Mouse (Mus musculus) CH12.LX (cell line): Measurements from ENCODE around the gene Arhgap42. TPM values are rescaled to one million over a fixed set of nuclear protein-coding genes. Genes with fewer than 3 reads are reported as not detected.

Source experiments
- DNase-seq: peaks from one replicate; pipeline ENCODE4 v3.0.0-alpha.2; 2013; ENCODE audit errors: extremely low read depth
- H3K27ac ChIP-seq: 2 replicates; pipeline ENCODE4 v1.5.1; 2012; ENCODE audit warnings: low read depth, mild to moderate bottlenecking, control low read depth, moderate library complexity; ENCODE audit not compliant: insufficient read depth
- H3K27me3 ChIP-seq: replicated peaks from 2 replicates; pipeline ENCODE3; 2012; ENCODE audit warnings: inconsistent platforms
- H3K36me3 ChIP-seq, 2 experiments: replicated peaks in 1 of 2; 2 replicates each; pipeline versions ENCODE3 to v1.6.1; 2012; ENCODE audit warnings: inconsistent platforms in 1 of 2, low read length in 1 of 2, mild to moderate bottlenecking in 1 of 2, mixed read lengths in 1 of 2, moderate library complexity in 1 of 2; ENCODE audit not compliant: control insufficient read depth in 1 of 2, insufficient read depth in 1 of 2
- H3K4me1 ChIP-seq, 2 experiments: 2 replicates each; pipeline ENCODE4 v1.6.1; 2012; ENCODE audit warnings: inconsistent platforms in 1 of 2, moderate library complexity in 1 of 2; ENCODE audit not compliant: insufficient read depth in 2 of 2, control insufficient read depth in 1 of 2
- H3K4me2 ChIP-seq: 2 replicates; pipeline ENCODE4 v1.6.1; 2012; ENCODE audit warnings: low read depth, mild to moderate bottlenecking, control low read depth; ENCODE audit not compliant: poor library complexity, insufficient read depth, severe bottlenecking
- H3K4me3 ChIP-seq, 3 experiments: fragments of 150-350 bp in 1 of 3; sonication (generic) in 1 of 3; replicated peaks in 1 of 3; 2 replicates each; pipeline versions ENCODE3 to v1.5.1; 2011 to 2012; ENCODE audit warnings: low read depth in 2 of 3, low read length in 2 of 3, mild to moderate bottlenecking in 2 of 3, moderate library complexity in 2 of 3, control low read depth in 1 of 3, improper control_type of control experiment in 1 of 3, inconsistent platforms in 1 of 3, mixed read lengths in 1 of 3; ENCODE audit not compliant: poor library complexity in 1 of 3
- H3K79me2 ChIP-seq: replicated peaks from 2 replicates; pipeline ENCODE4 v1.6.1; 2012; ENCODE audit warnings: mild to moderate bottlenecking, moderate library complexity; ENCODE audit not compliant: control insufficient read depth, poor library complexity, insufficient read depth, severe bottlenecking; ENCODE audit errors: extremely low read depth
- H3K9ac ChIP-seq: 2 replicates; pipeline ENCODE4 v1.6.1; 2012; ENCODE audit warnings: low read depth, mild to moderate bottlenecking, control low read depth, moderate library complexity; ENCODE audit not compliant: insufficient read depth
- H3K9me3 ChIP-seq: replicated peaks from 2 replicates; pipeline ENCODE3; 2012; ENCODE audit warnings: low read length, inconsistent platforms, mixed read lengths
- BHLHE40 ChIP-seq: IDR thresholded peaks from 2 replicates; pipeline ENCODE4 v1.6.1; 2011; ENCODE audit warnings: mild to moderate bottlenecking, low read depth, low read length, improper control_type of control experiment
- CHD1 ChIP-seq: IDR thresholded peaks from 2 replicates; pipeline ENCODE4 v1.6.1; 2012; ENCODE audit warnings: low read depth, low read length, improper control_type of control experiment, inconsistent platforms
- EP300 ChIP-seq: IDR thresholded peaks from 2 replicates; pipeline ENCODE4 v1.6.1; 2011; ENCODE audit warnings: low read length, improper control_type of control experiment
- ETS1 ChIP-seq: conservative IDR thresholded peaks from 2 replicates; pipeline ENCODE4 v1.6.1; 2012; ENCODE audit warnings: low read depth, mild to moderate bottlenecking, inconsistent platforms, low read length, improper control_type of control experiment, moderate library complexity
- IRF4 ChIP-seq: IDR thresholded peaks from 2 replicates; pipeline ENCODE4 v1.6.1; 2014; ENCODE audit warnings: low read depth, mild to moderate bottlenecking, inconsistent platforms, low read length, improper control_type of control experiment
- JUN ChIP-seq: IDR thresholded peaks from 2 replicates; pipeline ENCODE4 v1.6.1; 2011; ENCODE audit warnings: low read depth, mild to moderate bottlenecking, low read length, improper control_type of control experiment, moderate library complexity; ENCODE audit not compliant: insufficient read depth
- JUND ChIP-seq: conservative IDR thresholded peaks from 2 replicates; pipeline ENCODE4 v1.6.1; 2011; ENCODE audit warnings: low read depth, low read length, improper control_type of control experiment
- MAFK ChIP-seq: IDR thresholded peaks from 2 replicates; pipeline ENCODE4 v1.6.1; 2011; ENCODE audit warnings: low read length, improper control_type of control experiment; ENCODE audit not compliant: insufficient replicate concordance
- MAZ ChIP-seq: IDR thresholded peaks from 2 replicates; pipeline ENCODE4 v1.6.1; 2012; ENCODE audit warnings: low read depth, mild to moderate bottlenecking, inconsistent platforms, low read length, improper control_type of control experiment, moderate library complexity
- MEF2A ChIP-seq: IDR thresholded peaks from 2 replicates; pipeline ENCODE4 v1.6.1; 2014; ENCODE audit warnings: low read depth, mild to moderate bottlenecking, inconsistent platforms, low read length, improper control_type of control experiment, borderline replicate concordance
- MYC ChIP-seq: IDR thresholded peaks from 2 replicates; pipeline ENCODE4 v1.6.1; 2011; ENCODE audit warnings: low read depth, mild to moderate bottlenecking, improper control_type of control experiment, low read length
- NELFE ChIP-seq: IDR thresholded peaks from 2 replicates; pipeline ENCODE4 v1.6.1; 2011; ENCODE audit warnings: low read depth, low read length, improper control_type of control experiment
- NRF1 ChIP-seq: IDR thresholded peaks from 2 replicates; pipeline ENCODE4 v1.6.1; 2014; ENCODE audit warnings: low read depth, mild to moderate bottlenecking, inconsistent platforms, low read length, improper control_type of control experiment, moderate library complexity
- PAX5 ChIP-seq: IDR thresholded peaks from 2 replicates; pipeline ENCODE4 v1.6.1; 2012; ENCODE audit warnings: low read length, inconsistent platforms, mixed read lengths
- POLR2AphosphoS2 ChIP-seq: IDR thresholded peaks from 2 replicates; pipeline ENCODE4 v1.6.1; 2011; ENCODE audit warnings: low read depth, low read length, improper control_type of control experiment
- RAD21 ChIP-seq: IDR thresholded peaks from 2 replicates; pipeline ENCODE4 v1.6.1; 2011; ENCODE audit warnings: low read depth, mild to moderate bottlenecking, low read length, improper control_type of control experiment, moderate library complexity
- RCOR1 ChIP-seq: conservative IDR thresholded peaks from 2 replicates; pipeline ENCODE4 v1.6.1; 2012; ENCODE audit warnings: low read depth, mild to moderate bottlenecking, inconsistent platforms, low read length, improper control_type of control experiment
- SIN3A ChIP-seq: IDR thresholded peaks from 2 replicates; pipeline ENCODE4 v1.6.1; 2012; ENCODE audit warnings: low read length, improper control_type of control experiment, inconsistent platforms
- SMC3 ChIP-seq: IDR thresholded peaks from 2 replicates; pipeline ENCODE4 v1.6.1; 2011; ENCODE audit warnings: low read depth, low read length, improper control_type of control experiment
- TBP ChIP-seq: conservative IDR thresholded peaks from 2 replicates; pipeline ENCODE4 v1.6.1; 2011; ENCODE audit warnings: low read depth, low read length, improper control_type of control experiment
- UBTF ChIP-seq: IDR thresholded peaks from 2 replicates; pipeline ENCODE4 v1.6.1; 2012; ENCODE audit warnings: low read depth, mild to moderate bottlenecking, inconsistent platforms, low read length, improper control_type of control experiment, moderate library complexity
- ZC3H11A ChIP-seq: IDR thresholded peaks from 2 replicates; pipeline ENCODE4 v1.6.1; 2012; ENCODE audit warnings: low read depth, mild to moderate bottlenecking, inconsistent platforms, low read length, improper control_type of control experiment
- ZNF384 ChIP-seq: IDR thresholded peaks from 2 replicates; pipeline ENCODE4 v1.6.1; 2012; ENCODE audit warnings: low read depth, low read length, improper control_type of control experiment, inconsistent platforms
- dilution Hi-C: fragments of 300-500 bp; cut with MboI; formaldehyde crosslinking; loops from 2 replicates; pipeline ENCODE4 v1.14.3; 2020; ENCODE audit warnings: low sequenced_read_pairs; ENCODE audit not compliant: extremely low pct_unique_long_range_greater_than_20kb, extremely low pct_ligation_motif_present
- in situ Hi-C: fragments of 300-500 bp; cut with MboI; formaldehyde crosslinking; loops from 3 replicates; pipeline ENCODE4 v1.14.3; 2019; ENCODE audit warnings: low sequenced_read_pairs, low pct_ligation_motif_present, low pct_unique_long_range_greater_than_20kb, mixed read lengths
- polyA plus RNA-seq: library from polyadenylated mRNA; unstranded; fragments of >175 nt; gene quantifications from 2 replicates; pipeline ENCODE4 v1.2.1, GENCODE M21; 2012; ENCODE audit warnings: low read depth; ENCODE audit not compliant: insufficient read length
- total RNA-seq, 2 experiments: library from RNA; depleted of rRNA; stranded (reverse); fragments of 300-350 nt in 1 of 2; fragments of >200 nt in 1 of 2; gene quantifications; 2 replicates each; pipeline ENCODE4 v1.2.3; 2012 to 2014

Gene Arhgap42
- total and polyA plus RNA-seq, 3 experiments = not detected

- H3K9ac ChIP-seq = no peak overlapping the region
- dilution Hi-C loops (no loop called here), in situ Hi-C loops (no loop called here)
- no peaks in the 10 kb centered on the region for H3K9me3 ChIP-seq
- H3K79me2 ChIP-seq = no peaks in the 10 kb centered on the region
- H3K4me2 ChIP-seq = no peak overlapping the region
- no peaks in the 10 kb centered on the region for H3K27me3 ChIP-seq
- H3K4me1 ChIP-seq = no peaks in the 10 kb centered on the region
- no peaks in the 10 kb centered on the region for H3K36me3 ChIP-seq
- TF ChIP-seq TBP (no peak), MEF2A (no peak), POLR2AphosphoS2 (no peak), IRF4 (no peak), NELFE (no peak), MAZ (no peak), EP300 (no peak), ZNF384 (no peak), RAD21 (no peak), SIN3A (no peak), MYC (no peak), ZC3H11A (no peak), PAX5 (no peak)
- no peak for DNase-seq
- H3K27ac ChIP-seq = no peak overlapping the region
- no peak overlapping the region for H3K4me3 ChIP-seq
Observed at GRCm38 (mm10) chr9:9027904-9028303, 211.0 kb downstream of the Arhgap42 start.

- H3K9ac ChIP-seq = no peak overlapping the region
- no peaks in the 10 kb centered on the region for H3K4me1 ChIP-seq
- H3K4me2 ChIP-seq = no peak overlapping the region
- DNase-seq = no peak
- H3K4me3 ChIP-seq = no peak overlapping the region
- dilution Hi-C loops (no loop called here), in situ Hi-C loops (no loop called here)
- no peaks in the 10 kb centered on the region for H3K27me3 ChIP-seq
- H3K9me3 ChIP-seq = no peaks in the 10 kb centered on the region
- no peak overlapping the region for H3K27ac ChIP-seq
- no peaks in the 10 kb centered on the region for H3K79me2 ChIP-seq
- TF ChIP-seq PAX5 (no peak), CHD1 (no peak), NRF1 (no peak), JUN (no peak), UBTF (no peak), RCOR1 (no peak), JUND (no peak), SIN3A (no peak), POLR2AphosphoS2 (no peak), ETS1 (no peak), IRF4 (no peak), MAFK (no peak), SMC3 (no peak), TBP (no peak), BHLHE40 (no peak), EP300 (no peak)
- no peaks in the 10 kb centered on the region for H3K36me3 ChIP-seq
Observed at GRCm38 (mm10) chr9:9027445-9027844, 211.5 kb downstream of the Arhgap42 start.
